Mouse (Mus musculus): ENCODE results near the gene 5530400C23Rik.
"Not testable (repeated sequence)": the region's sequence is repeated elsewhere in the genome, so short reads cannot be mapped to it uniquely, and the experiment has no call there.

Gene 5530400C23Rik

GRCm38 (mm10) chr6:133291916-133292315 lies at the start of gene 5530400C23Rik:
5530400C23Rik (plus strand) TSS chr6:133292216.
- not testable (repeated sequence) for DNase-seq (ENCODE audit: extremely low spot score)

- no peak for DNase-seq (ENCODE audit: extremely low spot score)
These were observed 14.1 kb downstream of the 5530400C23Rik start for GRCm38 (mm10) chr6:133305952-133306715.

GRCm38 (mm10) chr6:133313896-133314295 lies 21.9 kb downstream of the 5530400C23Rik start:
- DNase-seq (ENCODE audit: extremely low spot score), result not testable (repeated sequence)

- no peak for DNase-seq (ENCODE audit: extremely low spot score)
These were observed 46.5 kb downstream of the 5530400C23Rik start for GRCm38 (mm10) chr6:133338535-133338934.

GRCm38 (mm10) chr6:133341731-133342130 lies 49.7 kb downstream of the 5530400C23Rik start:
- not testable (repeated sequence) for DNase-seq (ENCODE audit: extremely low spot score)
